Mouse (Mus musculus): ENCODE results near the gene Prss16. TPM values are rescaled to one million over a fixed set of nuclear protein-coding genes. Genes with fewer than 3 reads are reported as not detected.

Prss16 gene
- total and polyA plus RNA-seq, 2 experiments from 2014 or later, result not detected

- H3K9me3 ChIP-seq (ENCODE audit: low read length), result no peaks in the 10 kb centered on the region
- H3K4me2 ChIP-seq (ENCODE audit: low read depth, low read length), result peak overlapping the region; percentile 53
- H3K36me3 ChIP-seq (ENCODE audit: insufficient read depth, low read length), result no peaks in the 10 kb centered on the region
- ATAC-seq (peak; percentile 88), DNase-seq (ENCODE audit: low spot score) (peak; percentile 94)
- peak overlapping the region; percentile 77 for H3K4me3 ChIP-seq (ENCODE audit: low read length)
- WGBS, result under 1% methylated on average over 23 of the region's 23 CpGs
- H3K27me3 ChIP-seq (ENCODE audit: insufficient read depth, low read length), result peaks cover 4% of the 10 kb centered on the region; the same call in 1 of the 2 replicates
- peak overlapping the region; percentile 91 for H3K27ac ChIP-seq
- peak overlapping the region; percentile 74 for H3K9ac ChIP-seq (replicated peaks; ENCODE audit: low read length)
- no peaks in the 10 kb centered on the region for H3K4me1 ChIP-seq (ENCODE audit: insufficient read depth, low read length)
- peak; percentile 90 for TF ChIP-seq CTCF (IDR thresholded peaks at IDR 0.05; ENCODE audit: low read depth)
These were observed 35.3 kb downstream of the Prss16 start for GRCm38 (mm10) chr13:21974221-21974725.

DNA sequence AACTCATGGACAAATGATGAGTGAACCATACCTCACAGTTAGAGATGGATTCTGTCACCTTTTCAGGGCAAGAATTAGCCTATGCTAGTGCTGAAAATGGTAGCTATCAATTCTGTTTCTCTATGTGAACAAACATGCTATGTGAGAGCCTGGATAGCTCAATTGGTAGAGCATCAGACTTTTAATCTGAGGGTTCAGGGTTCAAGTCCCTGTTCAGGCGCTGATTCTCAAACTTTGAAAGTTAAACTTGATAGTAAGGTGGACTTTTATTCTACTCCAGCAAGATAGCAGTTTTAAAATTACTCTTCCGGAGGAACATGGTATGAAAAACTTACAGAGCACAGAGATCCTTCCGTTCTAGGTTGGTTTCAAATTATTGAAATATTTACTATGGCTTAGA is 37.9 kb downstream of the Prss16 start:
- no peak for TF ChIP-seq CTCF (IDR thresholded peaks at IDR 0.05; ENCODE audit: low read depth)
- no peaks in the 10 kb centered on the region for H3K27me3 ChIP-seq (ENCODE audit: insufficient read depth, low read length)
- no peak overlapping the region for H3K4me3 ChIP-seq (ENCODE audit: low read length)
- 42% methylated on average over 3 of the region's 3 CpGs for WGBS
- no peak for DNase-seq (ENCODE audit: low spot score)
- no peak overlapping the region for H3K27ac ChIP-seq
- no peaks in the 10 kb centered on the region for H3K4me1 ChIP-seq (ENCODE audit: insufficient read depth, low read length)
- H3K36me3 ChIP-seq (ENCODE audit: insufficient read depth, low read length), result no peaks in the 10 kb centered on the region
- H3K4me2 ChIP-seq (ENCODE audit: low read depth, low read length), result no peak overlapping the region
- H3K9ac ChIP-seq (replicated peaks; ENCODE audit: low read length), result no peak overlapping the region
- no peak for ATAC-seq
- peaks cover 3% of the 10 kb centered on the region; the same call in 1 of the 2 replicates for H3K9me3 ChIP-seq (ENCODE audit: low read length)

DNA sequence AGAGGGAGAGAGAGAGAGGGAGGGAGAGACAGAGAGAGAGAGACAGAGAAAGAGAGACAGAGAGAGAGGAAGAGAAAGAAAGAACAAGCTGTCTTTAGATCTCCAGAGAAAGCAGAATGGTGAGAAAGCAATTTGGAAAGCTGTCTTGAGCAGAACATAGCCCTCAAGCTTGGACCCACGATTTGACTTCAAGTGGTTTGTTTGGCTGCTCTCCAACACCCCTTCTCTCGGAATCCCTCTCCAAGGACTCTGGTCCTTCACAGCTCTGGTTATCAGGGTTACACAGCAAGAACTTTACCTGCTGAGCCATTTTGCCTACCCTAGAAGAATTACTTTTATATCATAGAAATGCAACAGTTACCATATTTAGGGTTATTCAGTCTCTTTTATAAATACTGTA is 39.7 kb downstream of the Prss16 start:
- ATAC-seq (no peak), DNase-seq (ENCODE audit: low spot score) (no peak)
- no peak for TF ChIP-seq CTCF (IDR thresholded peaks at IDR 0.05; ENCODE audit: low read depth)
- H3K27me3 ChIP-seq (ENCODE audit: insufficient read depth, low read length), result no peaks in the 10 kb centered on the region
- no peak overlapping the region for H3K4me2 ChIP-seq (ENCODE audit: low read depth, low read length)
- H3K9ac ChIP-seq (replicated peaks; ENCODE audit: low read length), result no peak overlapping the region
- WGBS, result 53% methylated on average over 2 of the region's 2 CpGs
- peaks cover 3% of the 10 kb centered on the region; the same call in 1 of the 2 replicates for H3K9me3 ChIP-seq (ENCODE audit: low read length)
- no peaks in the 10 kb centered on the region for H3K36me3 ChIP-seq (ENCODE audit: insufficient read depth, low read length)
- no peak overlapping the region for H3K27ac ChIP-seq
- H3K4me1 ChIP-seq (ENCODE audit: insufficient read depth, low read length), result no peaks in the 10 kb centered on the region
- H3K4me3 ChIP-seq (ENCODE audit: low read length), result no peak overlapping the region

DNA sequence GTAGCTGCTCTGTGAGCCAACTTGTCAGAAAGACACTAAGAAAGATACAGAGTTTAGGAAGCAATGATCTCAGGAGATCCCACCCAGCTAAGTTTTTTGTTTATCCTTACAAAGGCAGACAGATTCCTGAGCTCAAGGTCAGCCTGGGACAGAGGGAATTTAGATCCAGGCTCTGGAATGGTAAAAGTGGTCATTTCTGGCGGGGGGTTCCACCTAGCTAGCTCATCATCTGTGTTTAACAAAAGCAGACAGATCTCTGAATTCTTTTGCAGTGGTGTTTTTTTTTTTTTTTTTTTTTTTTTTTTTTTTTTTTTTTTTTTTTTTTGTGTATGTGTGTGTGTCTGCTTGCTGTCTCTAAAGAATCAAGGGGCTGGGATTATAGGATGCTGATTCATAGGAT is 40.3 kb downstream of the Prss16 start:
- Histone ChIP-seq H3K36me3 (ENCODE audit: insufficient read depth, low read length) (no peaks in the 10 kb centered on the region), H3K27me3 (ENCODE audit: insufficient read depth, low read length) (no peaks in the 10 kb centered on the region), H3K4me1 (ENCODE audit: insufficient read depth, low read length) (no peaks in the 10 kb centered on the region), H3K9me3 (ENCODE audit: low read length) (peaks cover 3% of the 10 kb centered on the region; the same call in 1 of the 2 replicates), H3K27ac (no peak overlapping the region), H3K9ac (replicated peaks; ENCODE audit: low read length) (no peak overlapping the region), H3K4me2 (ENCODE audit: low read depth, low read length) (no peak overlapping the region), H3K4me3 (ENCODE audit: low read length) (no peak overlapping the region)
- no peak for TF ChIP-seq CTCF (IDR thresholded peaks at IDR 0.05; ENCODE audit: low read depth)
- 40% methylated on average over 1 of the region's 1 CpGs for WGBS
- no peak for ATAC-seq
- no peak for DNase-seq (ENCODE audit: low spot score)

Small RNAs within 50 kb of the gene (microRNA-seq; reads per million reads assigned to microRNA genes)
- gene Gm44390 (0 reads per million in 2 experiments), gene Gm44486 (0 reads per million in 2 experiments)

Other genes starting within 250 kb of the Prss16 start
- gene Hist1h1b, start 229.1 kb downstream of the Prss16 start, total RNA-seq (2014; rRNA removed), result 263 and 411 TPM in 2 replicates
- 10.0 and 11.7 TPM in 2 replicates for gene Hist1h1b, start 229.1 kb downstream of the Prss16 start, polyA plus RNA-seq (2015; fragmentation: Nextera tagmentation; extraction: Ambion mirVana)
- 789 and 1,626 TPM in 2 replicates for gene Hist1h3i, start 226.4 kb downstream of the Prss16 start, total RNA-seq (2014; rRNA removed)
- 24.5 and 29.0 TPM in 2 replicates for gene Hist1h3i, start 226.4 kb downstream of the Prss16 start, polyA plus RNA-seq (2015; fragmentation: Nextera tagmentation; extraction: Ambion mirVana)
- gene Hist1h2an, start 222.5 kb downstream of the Prss16 start, total RNA-seq (2014; rRNA removed), result 641 and 1,093 TPM in 2 replicates
- 2.2 and 5.4 TPM in 2 replicates for gene Hist1h2an, start 222.5 kb downstream of the Prss16 start, polyA plus RNA-seq (2015; fragmentation: Nextera tagmentation; extraction: Ambion mirVana)
- 234 and 289 TPM in 2 replicates for gene Hist1h2bp, start 222.3 kb downstream of the Prss16 start, total RNA-seq (2014; rRNA removed)
- 0.84 TPM in 1 of 2 replicates, not detected in the other for gene Hist1h2bp, start 222.3 kb downstream of the Prss16 start, polyA plus RNA-seq (2015; fragmentation: Nextera tagmentation; extraction: Ambion mirVana)
- gene Hist1h2bq, start 199.5 kb downstream of the Prss16 start, total RNA-seq (2014; rRNA removed), result 1,114 and 1,806 TPM in 2 replicates
- 4.8 and 6.4 TPM in 2 replicates for gene Hist1h2bq, start 199.5 kb downstream of the Prss16 start, polyA plus RNA-seq (2015; fragmentation: Nextera tagmentation; extraction: Ambion mirVana)
- gene Hist1h2ao, start 199.3 kb downstream of the Prss16 start, total RNA-seq (2014; rRNA removed), result not detected in 2 replicates
- not detected in 2 replicates for gene Hist1h2ao, start 199.3 kb downstream of the Prss16 start, polyA plus RNA-seq (2015; fragmentation: Nextera tagmentation; extraction: Ambion mirVana)
- 2.3 and 3.3 TPM in 2 replicates for gene Hist1h4m, start 198.0 kb downstream of the Prss16 start, total RNA-seq (2014; rRNA removed)
- gene Hist1h4m, start 198.0 kb downstream of the Prss16 start, polyA plus RNA-seq (2015; fragmentation: Nextera tagmentation; extraction: Ambion mirVana), result not detected in 2 replicates
- gene Hist1h4n, start 177.5 kb downstream of the Prss16 start, total RNA-seq (2014; rRNA removed), result 4,540 and 4,675 TPM in 2 replicates
- gene Hist1h4n, start 177.5 kb downstream of the Prss16 start, polyA plus RNA-seq (2015; fragmentation: Nextera tagmentation; extraction: Ambion mirVana), result 3.7 and 4.1 TPM in 2 replicates
- gene Hist1h2ap, start 176.2 kb downstream of the Prss16 start, total RNA-seq (2014; rRNA removed), result 1,318 and 1,554 TPM in 2 replicates
- gene Hist1h2ap, start 176.2 kb downstream of the Prss16 start, polyA plus RNA-seq (2015; fragmentation: Nextera tagmentation; extraction: Ambion mirVana), result 798 and 958 TPM in 2 replicates
- gene Hist1h2br, start 176.0 kb downstream of the Prss16 start, total RNA-seq (2014; rRNA removed), result 757 and 1,216 TPM in 2 replicates
- gene Hist1h2br, start 176.0 kb downstream of the Prss16 start, polyA plus RNA-seq (2015; fragmentation: Nextera tagmentation; extraction: Ambion mirVana), result 4.7 and 7.4 TPM in 2 replicates
- gene Zfp184, start 64.6 kb downstream of the Prss16 start, total RNA-seq (2014; rRNA removed), result 9.3 and 13.5 TPM in 2 replicates
- 7.8 and 9.6 TPM in 2 replicates for gene Zfp184, start 64.6 kb downstream of the Prss16 start, polyA plus RNA-seq (2015; fragmentation: Nextera tagmentation; extraction: Ambion mirVana)
- not detected in 2 replicates for gene Pom121l2, start 28.5 kb downstream of the Prss16 start, total RNA-seq (2014; rRNA removed)
- not detected in 2 replicates for gene Pom121l2, start 28.5 kb downstream of the Prss16 start, polyA plus RNA-seq (2015; fragmentation: Nextera tagmentation; extraction: Ambion mirVana)
- gene Hist1h2ah, start 25.8 kb upstream of the Prss16 start, total RNA-seq (2014; rRNA removed), result 67.7 and 136 TPM in 2 replicates
- gene Hist1h2ah, start 25.8 kb upstream of the Prss16 start, polyA plus RNA-seq (2015; fragmentation: Nextera tagmentation; extraction: Ambion mirVana), result 2.2 and 10.5 TPM in 2 replicates
- 468 and 587 TPM in 2 replicates for gene Hist1h2bk, start 26.1 kb upstream of the Prss16 start, total RNA-seq (2014; rRNA removed)
- 0.84 and 1.2 TPM in 2 replicates for gene Hist1h2bk, start 26.1 kb upstream of the Prss16 start, polyA plus RNA-seq (2015; fragmentation: Nextera tagmentation; extraction: Ambion mirVana)
- 20.6 and 39.3 TPM in 2 replicates for gene Hist1h4i, start 31.6 kb upstream of the Prss16 start, total RNA-seq (2014; rRNA removed)
- 5.1 and 5.5 TPM in 2 replicates for gene Hist1h4i, start 31.6 kb upstream of the Prss16 start, polyA plus RNA-seq (2015; fragmentation: Nextera tagmentation; extraction: Ambion mirVana)
- gene Hist1h2ag, start 33.2 kb upstream of the Prss16 start, total RNA-seq (2014; rRNA removed), result 477 and 856 TPM in 2 replicates
- 13.5 and 16.6 TPM in 2 replicates for gene Hist1h2ag, start 33.2 kb upstream of the Prss16 start, polyA plus RNA-seq (2015; fragmentation: Nextera tagmentation; extraction: Ambion mirVana)
- 777 and 1,409 TPM in 2 replicates for gene Hist1h2bj, start 33.5 kb upstream of the Prss16 start, total RNA-seq (2014; rRNA removed)
- gene Hist1h2bj, start 33.5 kb upstream of the Prss16 start, polyA plus RNA-seq (2015; fragmentation: Nextera tagmentation; extraction: Ambion mirVana), result 4.2 and 6.8 TPM in 2 replicates
- not detected in 2 replicates for gene Vmn1r188, start 74.7 kb upstream of the Prss16 start, total RNA-seq (2014; rRNA removed)
- gene Vmn1r188, start 74.7 kb upstream of the Prss16 start, polyA plus RNA-seq (2015; fragmentation: Nextera tagmentation; extraction: Ambion mirVana), result not detected in 2 replicates
- not detected in 2 replicates for gene Vmn1r189, start 96.1 kb upstream of the Prss16 start, total RNA-seq (2014; rRNA removed)
- gene Vmn1r189, start 96.1 kb upstream of the Prss16 start, polyA plus RNA-seq (2015; fragmentation: Nextera tagmentation; extraction: Ambion mirVana), result not detected in 2 replicates
- not detected in 2 replicates for gene Vmn1r191, start 174.2 kb upstream of the Prss16 start, total RNA-seq (2014; rRNA removed)
- not detected in 2 replicates for gene Vmn1r191, start 174.2 kb upstream of the Prss16 start, polyA plus RNA-seq (2015; fragmentation: Nextera tagmentation; extraction: Ambion mirVana)
- not detected in 2 replicates for gene Vmn1r192, start 181.4 kb upstream of the Prss16 start, total RNA-seq (2014; rRNA removed)
- gene Vmn1r192, start 181.4 kb upstream of the Prss16 start, polyA plus RNA-seq (2015; fragmentation: Nextera tagmentation; extraction: Ambion mirVana), result not detected in 2 replicates
- gene Vmn1r193, start 213.4 kb upstream of the Prss16 start, total RNA-seq (2014; rRNA removed), result not detected in 2 replicates
- not detected in 2 replicates for gene Vmn1r193, start 213.4 kb upstream of the Prss16 start, polyA plus RNA-seq (2015; fragmentation: Nextera tagmentation; extraction: Ambion mirVana)
- gene Vmn1r194, start 234.5 kb upstream of the Prss16 start, total RNA-seq (2014; rRNA removed), result not detected in 2 replicates
- not detected in 2 replicates for gene Vmn1r194, start 234.5 kb upstream of the Prss16 start, polyA plus RNA-seq (2015; fragmentation: Nextera tagmentation; extraction: Ambion mirVana)

Data from hindbrain, postnatal 0 days (tissue).